Mouse (Mus musculus) stomach, postnatal 0 days (tissue): Measurements from ENCODE around the gene Pdcd6ip.

Experiments used
- CTCF ChIP-seq: IDR thresholded peaks from 2 replicates; pipeline ENCODE4 v1.5.1; 2016; ENCODE audit warnings: antibody characterized with exemption, low read depth, mild to moderate bottlenecking, moderate library complexity
- EP300 ChIP-seq: optimal IDR thresholded peaks from 2 replicates; pipeline ENCODE3; 2016; ENCODE audit warnings: antibody characterized with exemption

DNA sequence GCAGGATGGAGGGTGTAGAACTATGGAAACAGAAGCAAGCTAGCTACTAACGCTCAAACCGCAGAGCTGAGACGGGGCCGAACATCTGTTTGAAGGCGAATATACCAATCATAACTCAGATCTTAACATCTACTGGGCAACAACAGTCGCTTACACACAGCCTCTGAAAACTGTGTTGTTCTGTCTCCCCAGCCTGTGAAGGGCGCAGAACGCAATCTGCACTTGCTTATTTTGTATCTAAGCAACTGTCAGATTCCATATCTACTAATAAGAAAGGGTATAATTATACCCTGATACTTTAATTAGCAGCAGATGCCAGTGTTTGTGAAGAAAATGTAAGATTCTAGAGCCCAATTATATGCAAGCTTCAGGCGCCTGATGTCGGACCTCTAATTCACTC is 81.3 kb downstream of the Pdcd6ip start:
- TF ChIP-seq CTCF (no peak), EP300 (no peak)
